ENCODE assay signal across 23 mouse cellular contexts in the genomic region with DNA sequence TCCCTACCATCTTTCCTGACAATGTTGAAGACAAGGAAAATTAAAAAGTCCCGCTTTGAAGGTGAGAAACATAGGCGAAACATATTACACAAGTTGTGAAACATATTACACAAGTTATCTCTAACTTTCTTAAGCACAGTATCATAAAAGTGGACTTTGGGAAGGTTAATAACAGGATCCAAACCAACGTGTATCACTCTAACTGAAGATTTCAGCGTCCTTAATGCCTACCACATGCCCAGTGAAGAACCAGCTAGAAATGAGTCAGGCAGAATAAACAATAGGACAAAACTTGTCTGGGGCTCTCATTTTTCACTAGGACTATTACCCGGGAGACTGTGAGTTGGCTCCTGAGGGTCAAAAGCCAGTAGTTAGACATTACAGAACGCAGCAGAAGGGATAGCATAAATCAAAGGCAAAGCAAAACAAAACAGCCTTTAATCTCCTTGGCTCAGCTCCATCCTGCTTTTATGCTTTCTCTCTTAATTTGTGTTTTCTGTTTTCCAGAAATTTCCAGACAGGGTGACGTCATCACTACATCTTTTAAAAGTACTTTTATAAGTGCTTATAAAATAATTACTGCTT.
A peak's percentile ranks its signal among the peaks of the same experiment; 100 is the strongest.
DNase-seq lines count a peak whose midpoint lies in the region; ATAC-seq and TF ChIP-seq lines count a peak whose summit lies in the region.
"Had no signal": no experiment of that assay in that cellular context is flagged by ENCODE, and none has a peak within 500 bp of the region (broad histone marks: within the 10 kb centered on the region; RNA-seq: fewer than 3 reads in every experiment).

No protein-coding gene starts in this region.

- WGBS in kidney, postnatal 0 days = 39% methylated on average over 7 of the region's 7 CpGs
- WGBS in intestine, embryonic 15.5 days = 35% methylated on average over 7 of the region's 7 CpGs

- no peak for ATAC-seq in kidney, postnatal 0 days (replicated peaks; ENCODE audit: low FRiP score, low read depth)
- ATAC-seq in intestine, embryonic 15.5 days = peak; percentile 41; the same call in 1 of the 2 replicates
- ATAC-seq in activated CD4-positive, CD25-positive, alpha-beta regulatory T cell, adult 4 months = no peak
- ATAC-seq: forebrain, embryonic 14.5 days; hindbrain, postnatal 0 days had no signal

- no peaks in the 10 kb centered on the region for H3K79me2 ChIP-seq in C2C12 (ENCODE audit: control insufficient read depth, insufficient read depth)

- H3K27me3 ChIP-seq in kidney, postnatal 0 days (ENCODE audit: insufficient read depth, low read length) = no peaks in the 10 kb centered on the region
- no peaks in the 10 kb centered on the region for H3K27me3 ChIP-seq in C2C12 (ENCODE audit: control insufficient read depth, insufficient read depth, insufficient read length)
- H3K27me3 ChIP-seq in intestine, embryonic 15.5 days (replicated peaks) = no peaks in the 10 kb centered on the region
- H3K27me3 ChIP-seq: embryonic facial prominence, embryonic 13.5 days; kidney, embryonic 15.5 days had no signal

- no peak overlapping the region for H3ac ChIP-seq in C2C12 (ENCODE audit: control insufficient read depth, insufficient read length, low read depth)

- no peak for TF ChIP-seq CTCF in kidney, postnatal 0 days (IDR thresholded peaks at IDR 0.05; ENCODE audit: low read depth)
- TF ChIP-seq CTCF in C2C12 (IDR thresholded peaks at IDR 0.05; ENCODE audit: control insufficient read depth, insufficient read depth, insufficient read length) = no peak
- no peak for TF ChIP-seq CTCF in brain, embryonic 14.5 days (IDR thresholded peaks at IDR 0.05; ENCODE audit: borderline replicate concordance, extremely low read depth, insufficient read depth, insufficient read length)
- no peak for TF ChIP-seq CTCF in left cerebral cortex, adult 2 months (IDR thresholded peaks at IDR 0.05)

- DNase-seq in kidney, postnatal 0 days (ENCODE audit: low spot score) = peak; percentile 67
- DNase-seq in kidney, adult 11 months = no peak
- DNase-seq in brain, embryonic 14.5 days (ENCODE audit: low read depth) = peak; percentile 27
- DNase-seq in left cerebral cortex, adult 2 months (ENCODE audit: extremely low spot score in 1 of 2, low spot score in 2 of 2) = no peak
- DNase-seq in right cerebral cortex, postnatal 4 days = no peak
- DNase-seq: B cell, adult 2 months; cerebellum, adult 11 months; cerebellum, postnatal 25 days; gastrocnemius, postnatal 25 days; layer of hippocampus, postnatal 36 days; left cerebral cortex, postnatal 4 days; liver; thymus, postnatal 14 days had no signal

- no peak overlapping the region for H3K27ac ChIP-seq in kidney, postnatal 0 days
- no peak overlapping the region for H3K27ac ChIP-seq in intestine, embryonic 15.5 days
- H3K27ac ChIP-seq in left cerebral cortex, adult 2 months = no peak overlapping the region
- H3K27ac ChIP-seq: embryonic facial prominence, embryonic 13.5 days; hindbrain, embryonic 10.5 days; hindbrain, postnatal 0 days; kidney, embryonic 15.5 days; macrophage had no signal

- intact Hi-C loops in left cerebral cortex, adult 2 months (cut with DNase I) = no loop called here

- no peak for TF ChIP-seq POLR2A in brain, embryonic 14.5 days (IDR thresholded peaks at IDR 0.05; ENCODE audit: borderline replicate concordance, extremely low read depth, insufficient read depth, insufficient read length, poor library complexity, severe bottlenecking)

- no peak overlapping the region for H3K4me3 ChIP-seq in kidney, postnatal 0 days (replicated peaks; ENCODE audit: low read depth, low read length)
- no peak overlapping the region for H3K4me3 ChIP-seq in C2C12 (ENCODE audit: insufficient read depth, poor library complexity, severe bottlenecking)
- no peak overlapping the region for H3K4me3 ChIP-seq in intestine, embryonic 15.5 days (replicated peaks)
- H3K4me3 ChIP-seq in left cerebral cortex, adult 2 months = no peak overlapping the region
- H3K4me3 ChIP-seq: embryonic facial prominence, embryonic 13.5 days; hindbrain, embryonic 10.5 days; kidney, embryonic 15.5 days had no signal

- H3K9ac ChIP-seq in kidney, postnatal 0 days (ENCODE audit: low read depth, low read length) = no peak overlapping the region
- H3K9ac ChIP-seq in intestine, embryonic 15.5 days = no peak overlapping the region
- H3K9ac ChIP-seq: embryonic facial prominence, embryonic 13.5 days; kidney, embryonic 15.5 days had no signal

- H3K4me2 ChIP-seq in kidney, postnatal 0 days (ENCODE audit: low read length) = no peak overlapping the region
- H3K4me2 ChIP-seq in intestine, embryonic 15.5 days (replicated peaks) = no peak overlapping the region
- H3K4me2 ChIP-seq: embryonic facial prominence, embryonic 13.5 days; kidney, embryonic 15.5 days; midbrain, embryonic 11.5 days had no signal

- H3K36me3 ChIP-seq in kidney, postnatal 0 days (ENCODE audit: insufficient read depth, low read length) = no peaks in the 10 kb centered on the region
- no peaks in the 10 kb centered on the region for H3K36me3 ChIP-seq in C2C12 (ENCODE audit: control insufficient read depth, insufficient read depth)
- no peaks in the 10 kb centered on the region for H3K36me3 ChIP-seq in intestine, embryonic 15.5 days
- H3K36me3 ChIP-seq: embryonic facial prominence, embryonic 13.5 days; hindbrain, embryonic 10.5 days; kidney, embryonic 15.5 days had no signal

- H3K79me3 ChIP-seq in C2C12 (ENCODE audit: low read depth) = no peaks in the 10 kb centered on the region

- no peaks in the 10 kb centered on the region for H3K4me1 ChIP-seq in kidney, postnatal 0 days (replicated peaks; ENCODE audit: insufficient read depth, low read length)
- H3K4me1 ChIP-seq in intestine, embryonic 15.5 days (replicated peaks) = no peaks in the 10 kb centered on the region
- H3K4me1 ChIP-seq: hindbrain, embryonic 10.5 days; kidney, embryonic 15.5 days had no signal

- no peaks in the 10 kb centered on the region for H3K9me3 ChIP-seq in kidney, postnatal 0 days (replicated peaks; ENCODE audit: low read length)
- H3K9me3 ChIP-seq in intestine, embryonic 15.5 days = no peaks in the 10 kb centered on the region
- H3K9me3 ChIP-seq: embryonic facial prominence, embryonic 13.5 days; hindbrain, embryonic 10.5 days; kidney, embryonic 15.5 days had no signal

TF ChIP-seq in C2C12, 6 proteins besides CTCF, POLR2A, EP300 and RAD21:
- TF ChIP-seq MYOD1 (IDR thresholded peaks at IDR 0.05; ENCODE audit: control insufficient read depth, insufficient read length, low read depth) (peak; percentile 21), FOSL1 (IDR thresholded peaks at IDR 0.05; ENCODE audit: insufficient read depth, low read length, poor library complexity, severe bottlenecking) (no peak), MAX (IDR thresholded peaks at IDR 0.05) (peak; percentile 66), CEBPB (IDR thresholded peaks at IDR 0.05; ENCODE audit: low read depth) (peak; percentile 61), USF1 (IDR thresholded peaks at IDR 0.05; ENCODE audit: low read depth) (no peak)

Comparison
In these comparisons a context has a peak if more than half of its experiments do, and no peak if none do; other contexts are left out.
1. DNase-seq: peak in kidney, postnatal 0 days (single experiment) and brain, embryonic 14.5 days (single experiment); none in kidney, adult 11 months (single experiment), left cerebral cortex, adult 2 months (0 of 2) and right cerebral cortex, postnatal 4 days (single experiment).